Mouse (Mus musculus) hindbrain, embryonic 11.5 days (tissue): ENCODE results near the gene 4933402J07Rik. TPM values are rescaled to one million over a fixed set of nuclear protein-coding genes. Genes with fewer than 3 reads are reported as not detected.

Experiments
- ATAC-seq: fragments of 200-750 bp; cut with Nextera tagmentation; 2 replicates; pipeline ENCODE4 v1.8.0; 2017; ENCODE audit warnings: mild to moderate bottlenecking, moderate TSS enrichment, moderate library complexity; ENCODE audit not compliant: low FRiP score
- DNase-seq: peaks from one replicate; pipeline ENCODE4 v3.0.0-alpha.2; 2015; ENCODE audit warnings: low spot score
- H3K27ac ChIP-seq: fragments of 300-500 bp; sonication (generic); 2 replicates; pipeline ENCODE4 v1.5.1; 2014; ENCODE audit warnings: mild to moderate bottlenecking, low read depth, low read length
- H3K27me3 ChIP-seq: fragments of 300-500 bp; sonication (generic); 2 replicates; pipeline ENCODE4 v1.6.1; 2014; ENCODE audit warnings: mild to moderate bottlenecking, low read length, moderate library complexity, mixed read lengths; ENCODE audit not compliant: control insufficient read depth, insufficient read depth
- H3K36me3 ChIP-seq: fragments of 300-500 bp; sonication (generic); 2 replicates; pipeline ENCODE4 v1.6.1; 2014; ENCODE audit warnings: mild to moderate bottlenecking, low read length, moderate library complexity, mixed read lengths; ENCODE audit not compliant: control insufficient read depth, insufficient read depth
- H3K4me1 ChIP-seq: fragments of 300-500 bp; sonication (generic); replicated peaks from 2 replicates; pipeline ENCODE4 v1.6.1; 2014; ENCODE audit warnings: low read length, mixed read lengths; ENCODE audit not compliant: control insufficient read depth, insufficient read depth
- H3K4me2 ChIP-seq: fragments of 300-500 bp; sonication (generic); replicated peaks from 2 replicates; pipeline ENCODE4 v1.6.1; 2014; ENCODE audit warnings: mild to moderate bottlenecking, low read depth, low read length
- H3K4me3 ChIP-seq: fragments of 300-500 bp; sonication (generic); 2 replicates; pipeline ENCODE4 v1.5.1; 2014; ENCODE audit warnings: low read depth, low read length
- H3K9ac ChIP-seq: fragments of 300-500 bp; sonication (generic); 2 replicates; pipeline ENCODE4 v1.6.1; 2014; ENCODE audit warnings: low read depth, low read length
- H3K9me3 ChIP-seq: fragments of 300-500 bp; sonication (generic); 2 replicates; pipeline ENCODE4 v1.6.1; 2016; ENCODE audit warnings: low read length; ENCODE audit not compliant: control insufficient read depth
- WGBS: fragments of 180-500 bp; shearing (Covaris S2); extraction: QIAGEN DNeasy Blood & Tissue Kit; methylation state at CpG from one replicate; pipeline ENCODE4 v1.1.7; 2014; 5-methylcytosine and 5-hydroxymethylcytosine counted together
- polyA plus RNA-seq: library from polyadenylated mRNA; unstranded; fragments of >200 nt; fragmentation: Nextera tagmentation; extraction: Ambion mirVana; gene quantifications from 2 replicates; pipeline ENCODE4 v1.2.1, GENCODE M21; 2014

4933402J07Rik gene
- polyA plus RNA-seq, 1 experiment from 2014 or later = not detected

GRCm38 (mm10) chr8:87552801-87553200 is 10.9 kb upstream of the 4933402J07Rik start:
- Histone ChIP-seq H3K4me1 (no peaks in the 10 kb centered on the region), H3K27ac (no peak overlapping the region), H3K4me3 (no peak overlapping the region), H3K4me2 (no peak overlapping the region), H3K36me3 (no peaks in the 10 kb centered on the region), H3K27me3 (no peaks in the 10 kb centered on the region), H3K9me3 (no peaks in the 10 kb centered on the region), H3K9ac (no peak overlapping the region)
- no peak for DNase-seq
- ATAC-seq = no peak
- 77% methylated on average over 1 of the region's 1 CpGs for WGBS

DNA sequence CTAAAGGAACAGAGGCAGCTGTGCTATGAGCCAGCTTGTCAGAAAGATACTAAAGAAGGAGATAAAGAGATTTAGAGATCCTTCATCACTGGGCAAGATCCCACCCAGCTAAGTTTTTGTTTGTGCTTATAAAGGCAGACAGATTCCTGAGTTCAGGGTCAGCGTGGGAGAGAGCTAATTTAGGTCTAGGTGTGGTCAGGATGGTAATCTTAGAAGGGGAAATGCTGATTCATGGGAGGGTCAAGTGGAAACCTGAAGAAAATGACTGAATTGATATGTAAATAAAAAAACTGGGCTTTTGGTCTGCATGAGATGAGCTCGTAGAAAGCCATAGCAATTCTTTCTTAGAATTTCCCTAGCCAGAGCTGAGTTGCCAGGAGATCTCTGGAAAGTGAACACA is 2.9 kb upstream of the 4933402J07Rik start:
- Histone ChIP-seq H3K27ac (no peak overlapping the region), H3K4me2 (no peak overlapping the region), H3K9me3 (no peaks in the 10 kb centered on the region), H3K4me3 (no peak overlapping the region), H3K4me1 (no peaks in the 10 kb centered on the region), H3K9ac (no peak overlapping the region), H3K27me3 (no peaks in the 10 kb centered on the region), H3K36me3 (no peaks in the 10 kb centered on the region)
- DNase-seq (no peak), ATAC-seq (no peak)
- 70% methylated on average over 2 of the region's 2 CpGs for WGBS

GRCm38 (mm10) chr8:87569203-87569602 is 5.5 kb downstream of the 4933402J07Rik start:
- DNase-seq (no peak), ATAC-seq (no peak)
- WGBS = 81% methylated on average over 5 of the region's 5 CpGs
- Histone ChIP-seq H3K27me3 (no peaks in the 10 kb centered on the region), H3K4me2 (no peak overlapping the region), H3K27ac (no peak overlapping the region), H3K4me3 (no peak overlapping the region), H3K9me3 (no peaks in the 10 kb centered on the region), H3K9ac (no peak overlapping the region), H3K36me3 (no peaks in the 10 kb centered on the region), H3K4me1 (0 out of 2 replicates have a peak, but pooled peaks cover 2% of the 10 kb centered on the region)

GRCm38 (mm10) chr8:87569706-87570563 is 6.3 kb downstream of the 4933402J07Rik start:
- peak; percentile 42 for DNase-seq
- Histone ChIP-seq H3K4me2 (peak overlapping the region; percentile 43), H3K27me3 (no peaks in the 10 kb centered on the region), H3K9ac (peak overlapping the region; percentile 58), H3K27ac (no peak overlapping the region), H3K36me3 (no peaks in the 10 kb centered on the region), H3K4me1 (0 out of 2 replicates have a peak, but pooled peaks cover 2% of the 10 kb centered on the region), H3K9me3 (no peaks in the 10 kb centered on the region), H3K4me3 (peak overlapping the region; percentile 15)
- ATAC-seq = no peak
- WGBS = 33% methylated on average over 13 of the region's 13 CpGs

GRCm38 (mm10) chr8:87570564-87570855 is 6.9 kb downstream of the 4933402J07Rik start:
- ATAC-seq (no peak), DNase-seq (no peak)
- H3K9ac ChIP-seq = peak overlapping the region; percentile 58
- H3K9me3 ChIP-seq = no peaks in the 10 kb centered on the region
- 0 out of 2 replicates have a peak, but pooled peaks cover 2% of the 10 kb centered on the region for H3K4me1 ChIP-seq
- H3K4me3 ChIP-seq = peak overlapping the region; percentile 15
- no peak overlapping the region for H3K27ac ChIP-seq
- no peaks in the 10 kb centered on the region for H3K36me3 ChIP-seq
- H3K27me3 ChIP-seq = no peaks in the 10 kb centered on the region
- peak overlapping the region; percentile 43 for H3K4me2 ChIP-seq
- 2% methylated on average over 8 of the region's 8 CpGs for WGBS

- H3K27ac ChIP-seq = no peak overlapping the region
- peak overlapping the region; percentile 58; the same call in 1 of the 2 replicates for H3K9ac ChIP-seq
- H3K4me2 ChIP-seq = no peak overlapping the region; the same call in 1 of the 2 replicates
- 10% methylated on average over 7 of the region's 7 CpGs for WGBS
- ATAC-seq (no peak), DNase-seq (peak; percentile 37)
- H3K27me3 ChIP-seq = no peaks in the 10 kb centered on the region
- no peaks in the 10 kb centered on the region for H3K36me3 ChIP-seq
- H3K4me1 ChIP-seq = 0 out of 2 replicates have a peak, but pooled peaks cover 2% of the 10 kb centered on the region
- no peak overlapping the region for H3K4me3 ChIP-seq
- no peaks in the 10 kb centered on the region for H3K9me3 ChIP-seq
Measured at GRCm38 (mm10) chr8:87570880-87571279, 7.2 kb downstream of the 4933402J07Rik start.

DNA sequence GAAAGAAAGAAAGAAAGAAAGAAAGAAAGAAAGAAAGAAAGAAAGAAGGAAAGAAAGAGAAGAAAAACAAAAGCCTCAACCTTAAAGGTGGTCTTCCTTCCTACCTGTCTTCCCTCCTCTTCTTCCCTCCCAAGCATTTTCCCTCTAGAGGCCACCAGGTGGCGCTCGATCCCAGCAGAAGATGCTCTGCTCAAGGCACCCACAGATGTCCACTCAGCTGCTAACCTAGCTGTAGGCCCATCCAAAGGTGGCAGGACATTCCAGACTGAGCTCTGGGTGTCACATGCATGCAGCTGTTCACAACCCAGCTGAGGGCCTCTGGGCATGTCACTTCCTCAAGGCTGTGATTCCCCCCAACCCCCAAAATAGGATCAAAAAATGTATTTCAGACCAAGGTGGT is 30.6 kb downstream of the 4933402J07Rik start:
- Histone ChIP-seq H3K9ac (no peak overlapping the region), H3K27ac (no peak overlapping the region), H3K4me1 (no peaks in the 10 kb centered on the region), H3K9me3 (no peaks in the 10 kb centered on the region), H3K27me3 (no peaks in the 10 kb centered on the region), H3K4me2 (no peak overlapping the region), H3K36me3 (no peaks in the 10 kb centered on the region), H3K4me3 (no peak overlapping the region)
- WGBS = 0% methylated on average over 2 of the region's 2 CpGs
- DNase-seq (peak; percentile 83), ATAC-seq (0 out of 2 replicates have a peak, but pooled peaks have one; percentile 40)

GRCm38 (mm10) chr8:87602731-87603130 is 39.1 kb downstream of the 4933402J07Rik start:
- Histone ChIP-seq H3K27me3 (no peaks in the 10 kb centered on the region), H3K4me1 (0 out of 2 replicates have a peak, but pooled peaks cover 2% of the 10 kb centered on the region), H3K36me3 (no peaks in the 10 kb centered on the region), H3K9me3 (no peaks in the 10 kb centered on the region), H3K4me2 (no peak overlapping the region), H3K4me3 (no peak overlapping the region), H3K27ac (no peak overlapping the region), H3K9ac (no peak overlapping the region)
- WGBS = 84% methylated on average over 2 of the region's 2 CpGs
- DNase-seq (no peak), ATAC-seq (no peak)

DNA sequence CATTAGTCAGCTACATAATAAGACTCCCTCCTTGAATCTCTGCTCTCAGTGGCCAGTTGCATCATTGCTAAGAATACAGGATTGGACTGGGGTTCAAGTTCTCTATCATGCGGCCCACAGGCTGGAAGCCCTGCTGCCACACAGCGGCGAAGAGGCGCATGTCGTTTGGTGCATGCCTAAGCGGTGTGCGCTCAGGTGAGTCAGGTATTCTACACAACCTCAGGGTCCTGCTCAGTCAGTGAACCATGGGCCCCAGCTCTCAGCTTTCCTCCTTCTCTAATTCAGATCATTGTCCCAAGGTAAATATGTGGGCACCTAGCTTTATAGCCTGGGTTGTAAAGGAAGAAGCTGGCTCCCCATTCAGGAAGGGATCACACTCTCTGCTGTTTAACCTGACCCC is 45.5 kb downstream of the 4933402J07Rik start:
- H3K27me3 ChIP-seq = no peaks in the 10 kb centered on the region
- DNase-seq = no peak
- H3K4me3 ChIP-seq = no peak overlapping the region
- no peak overlapping the region for H3K9ac ChIP-seq
- 87% methylated on average over 7 of the region's 7 CpGs for WGBS
- no peaks in the 10 kb centered on the region for H3K9me3 ChIP-seq
- no peak for ATAC-seq
- no peak overlapping the region for H3K27ac ChIP-seq
- H3K36me3 ChIP-seq = no peaks in the 10 kb centered on the region
- no peak overlapping the region for H3K4me2 ChIP-seq
- no peaks in the 10 kb centered on the region for H3K4me1 ChIP-seq
